Mouse (Mus musculus) neural tube, embryonic 13.5 days (tissue): ENCODE measurements around the gene Surf4. TPM values are rescaled to one million over a fixed set of nuclear protein-coding genes. Genes with fewer than 3 reads are reported as not detected.

Source experiments
- ATAC-seq: fragments of 200-750 bp; cut with Nextera tagmentation; 2 replicates; pipeline ENCODE4 v1.8.0; 2017; ENCODE audit warnings: low read depth, mild to moderate bottlenecking, moderate TSS enrichment, moderate library complexity
- H3K27ac ChIP-seq: fragments of 300-500 bp; sonication (generic); replicated peaks from 2 replicates; pipeline ENCODE4 v1.5.1; 2015; ENCODE audit warnings: moderate library complexity, mild to moderate bottlenecking, inconsistent platforms
- H3K27me3 ChIP-seq: fragments of 300-500 bp; sonication (generic); 2 replicates; pipeline ENCODE4 v1.6.1; 2015; ENCODE audit warnings: mild to moderate bottlenecking, inconsistent platforms
- H3K36me3 ChIP-seq: fragments of 300-500 bp; sonication (generic); 2 replicates; pipeline ENCODE4 v1.6.1; 2015; ENCODE audit warnings: mild to moderate bottlenecking, inconsistent platforms
- H3K4me1 ChIP-seq: fragments of 300-500 bp; sonication (generic); replicated peaks from 2 replicates; pipeline ENCODE4 v1.6.1; 2015; ENCODE audit warnings: inconsistent platforms
- H3K4me2 ChIP-seq: fragments of 300-500 bp; sonication (generic); 2 replicates; pipeline ENCODE4 v1.6.1; 2015; ENCODE audit warnings: inconsistent platforms, mild to moderate bottlenecking, moderate library complexity
- H3K4me3 ChIP-seq: fragments of 300-500 bp; sonication (generic); 2 replicates; pipeline ENCODE4 v1.5.1; 2015; ENCODE audit warnings: mild to moderate bottlenecking, inconsistent platforms
- H3K9ac ChIP-seq: fragments of 300-500 bp; sonication (generic); 2 replicates; pipeline ENCODE4 v1.6.1; 2015; ENCODE audit warnings: moderate library complexity, mild to moderate bottlenecking, inconsistent platforms
- H3K9me3 ChIP-seq: fragments of 300-500 bp; sonication (generic); 2 replicates; pipeline ENCODE4 v1.6.1; 2016; ENCODE audit warnings: inconsistent platforms
- WGBS: fragments of 180-500 bp; shearing (Covaris S2); methylation state at CpG from one replicate; pipeline ENCODE4 v1.1.7; 2015; 5-methylcytosine and 5-hydroxymethylcytosine counted together
- polyA plus RNA-seq: library from polyadenylated mRNA; unstranded; fragments of >200 nt; fragmentation: Nextera tagmentation; extraction: Ambion mirVana; gene quantifications from 2 replicates; pipeline ENCODE4 v1.2.1, GENCODE M21; 2015

Gene Surf4
- 115 and 119 TPM in 2 replicates for polyA plus RNA-seq

GRCm38 (mm10) chr2:26933304-26934055, at the start of gene Surf4, which contains the start of gene Stkld1:
TSS of gene Surf4 (minus strand) at chr2:26933928.
TSS of gene Stkld1 (plus strand) at chr2:26934047.
- H3K36me3 ChIP-seq: peaks cover 31% of the 10 kb centered on the region
- H3K9ac ChIP-seq: peak within 1 kb of the TSS; percentile 100
- peak; percentile 96 for ATAC-seq
- no peaks in the 10 kb centered on the region for H3K27me3 ChIP-seq
- H3K4me2 ChIP-seq: peak within 1 kb of the TSS; percentile 88
- H3K4me3 ChIP-seq: peak within 1 kb of the TSS; percentile 98
- H3K27ac ChIP-seq: peak within 1 kb of the TSS; percentile 89
- under 1% methylated on average over 61 of the region's 70 CpGs for WGBS
- no peaks in the 10 kb centered on the region for H3K9me3 ChIP-seq
- peaks cover 30% of the 10 kb centered on the region for H3K4me1 ChIP-seq

GRCm38 (mm10) chr2:26980361-26980760, 46.6 kb upstream of the Surf4 start:
- H3K36me3 ChIP-seq: no peaks in the 10 kb centered on the region
- H3K9ac ChIP-seq: no peak overlapping the region
- no peak overlapping the region for H3K4me2 ChIP-seq
- H3K4me1 ChIP-seq: no peaks in the 10 kb centered on the region
- no peak overlapping the region for H3K4me3 ChIP-seq
- no peaks in the 10 kb centered on the region for H3K27me3 ChIP-seq
- no peak overlapping the region for H3K27ac ChIP-seq
- H3K9me3 ChIP-seq: no peaks in the 10 kb centered on the region
- WGBS: 63% methylated on average over 1 of the region's 1 CpGs
- no peak for ATAC-seq

GRCm38 (mm10) chr2:26973960-26974359, 40.2 kb upstream of the Surf4 start:
- Histone ChIP-seq H3K27me3 (no peaks in the 10 kb centered on the region), H3K27ac (no peak overlapping the region), H3K9me3 (no peaks in the 10 kb centered on the region), H3K9ac (no peak overlapping the region), H3K4me3 (no peak overlapping the region), H3K4me1 (no peaks in the 10 kb centered on the region), H3K4me2 (no peak overlapping the region), H3K36me3 (no peaks in the 10 kb centered on the region)
- no peak for ATAC-seq
- WGBS: 66% methylated on average over 4 of the region's 4 CpGs

- H3K36me3 ChIP-seq: no peaks in the 10 kb centered on the region
- no peaks in the 10 kb centered on the region for H3K9me3 ChIP-seq
- WGBS: 65% methylated on average over 3 of the region's 3 CpGs
- no peak for ATAC-seq
- no peak within 1 kb of the TSS for H3K9ac ChIP-seq
- H3K27me3 ChIP-seq: no peaks in the 10 kb centered on the region
- H3K4me2 ChIP-seq: peak within 1 kb of the TSS; percentile 5; the same call in 1 of the 2 replicates
- H3K4me1 ChIP-seq: no peaks in the 10 kb centered on the region
- no peak within 1 kb of the TSS for H3K4me3 ChIP-seq
- no peak within 1 kb of the TSS for H3K27ac ChIP-seq
Observed at GRCm38 (mm10) chr2:26973116-26973515, 39.4 kb upstream of the Surf4 start, which contains the start of gene Adamts13. TSS of gene Adamts13 (plus strand) at chr2:26973416.

- Histone ChIP-seq H3K4me1 (peaks cover 18% of the 10 kb centered on the region), H3K4me3 (no peak overlapping the region), H3K9ac (no peak overlapping the region), H3K27me3 (no peaks in the 10 kb centered on the region), H3K9me3 (0 out of 2 replicates have a peak, but pooled peaks cover 3% of the 10 kb centered on the region), H3K4me2 (no peak overlapping the region), H3K27ac (no peak overlapping the region), H3K36me3 (peaks cover 2% of the 10 kb centered on the region)
- 80% methylated on average over 2 of the region's 2 CpGs for WGBS
- no peak for ATAC-seq
Observed at GRCm38 (mm10) chr2:26967262-26967661, 33.5 kb upstream of the Surf4 start.

- H3K27ac ChIP-seq: peak overlapping the region; percentile 99
- WGBS: 20% methylated on average over 14 of the region's 14 CpGs
- peak overlapping the region; percentile 94 for H3K4me2 ChIP-seq
- H3K36me3 ChIP-seq: peaks cover 22% of the 10 kb centered on the region
- H3K9me3 ChIP-seq: 0 out of 2 replicates have a peak, but pooled peaks cover 3% of the 10 kb centered on the region
- H3K4me3 ChIP-seq: peak overlapping the region; percentile 71
- peaks cover 35% of the 10 kb centered on the region for H3K4me1 ChIP-seq
- peak overlapping the region; percentile 93 for H3K9ac ChIP-seq
- H3K27me3 ChIP-seq: no peaks in the 10 kb centered on the region
- ATAC-seq: peak; percentile 12
Observed at GRCm38 (mm10) chr2:26964724-26965370, 31.1 kb upstream of the Surf4 start.

GRCm38 (mm10) chr2:26963923-26964723, 30.4 kb upstream of the Surf4 start, which contains the start of gene Rexo4:
TSS of gene Rexo4 (minus strand) at chr2:26964386.
- Histone ChIP-seq H3K4me3 (peak within 1 kb of the TSS; percentile 71), H3K4me2 (peak within 1 kb of the TSS; percentile 94), H3K9ac (peak within 1 kb of the TSS; percentile 93), H3K27me3 (no peaks in the 10 kb centered on the region), H3K9me3 (0 out of 2 replicates have a peak, but pooled peaks cover 3% of the 10 kb centered on the region), H3K36me3 (peaks cover 27% of the 10 kb centered on the region), H3K4me1 (peaks cover 35% of the 10 kb centered on the region), H3K27ac (peak within 1 kb of the TSS; percentile 99)
- ATAC-seq: peak; percentile 97
- WGBS: under 1% methylated on average over 50 of the region's 50 CpGs

GRCm38 (mm10) chr2:26960756-26961155, 27.0 kb upstream of the Surf4 start:
- H3K9ac ChIP-seq: peak overlapping the region; percentile 34; the same call in 1 of the 2 replicates
- no peak for ATAC-seq
- no peak overlapping the region for H3K27ac ChIP-seq
- H3K9me3 ChIP-seq: no peaks in the 10 kb centered on the region
- peaks cover 59% of the 10 kb centered on the region for H3K36me3 ChIP-seq
- H3K27me3 ChIP-seq: no peaks in the 10 kb centered on the region
- no peak overlapping the region for H3K4me3 ChIP-seq
- 84% methylated on average over 4 of the region's 4 CpGs for WGBS
- H3K4me1 ChIP-seq: peaks cover 35% of the 10 kb centered on the region
- H3K4me2 ChIP-seq: no peak overlapping the region

GRCm38 (mm10) chr2:26957488-26957859, 23.7 kb upstream of the Surf4 start:
- WGBS: 92% methylated on average over 2 of the region's 2 CpGs
- Histone ChIP-seq H3K4me2 (no peak overlapping the region), H3K9me3 (no peaks in the 10 kb centered on the region), H3K4me1 (peaks cover 18% of the 10 kb centered on the region), H3K27ac (no peak overlapping the region), H3K36me3 (peaks cover 92% of the 10 kb centered on the region), H3K27me3 (no peaks in the 10 kb centered on the region), H3K4me3 (no peak overlapping the region), H3K9ac (no peak overlapping the region)
- ATAC-seq: no peak

- no peak overlapping the region for H3K4me2 ChIP-seq
- H3K9me3 ChIP-seq: no peaks in the 10 kb centered on the region
- peaks cover 14% of the 10 kb centered on the region for H3K4me1 ChIP-seq
- H3K27ac ChIP-seq: no peak overlapping the region
- H3K9ac ChIP-seq: no peak overlapping the region
- peaks cover 92% of the 10 kb centered on the region for H3K36me3 ChIP-seq
- H3K27me3 ChIP-seq: no peaks in the 10 kb centered on the region
- WGBS: 96% methylated on average over 12 of the region's 12 CpGs
- no peak overlapping the region for H3K4me3 ChIP-seq
- no peak for ATAC-seq
Observed at GRCm38 (mm10) chr2:26956811-26957487, 23.2 kb upstream of the Surf4 start.

- no peak for ATAC-seq
- H3K4me2 ChIP-seq: no peak overlapping the region
- H3K4me1 ChIP-seq: no peaks in the 10 kb centered on the region
- 91% methylated on average over 2 of the region's 2 CpGs for WGBS
- no peak overlapping the region for H3K9ac ChIP-seq
- no peak overlapping the region for H3K27ac ChIP-seq
- H3K4me3 ChIP-seq: no peak overlapping the region
- H3K9me3 ChIP-seq: no peaks in the 10 kb centered on the region
- H3K36me3 ChIP-seq: peaks cover 95% of the 10 kb centered on the region
- H3K27me3 ChIP-seq: no peaks in the 10 kb centered on the region
Observed at GRCm38 (mm10) chr2:26954735-26955395, 21.1 kb upstream of the Surf4 start.
